In genomic region chr7:67234797-67235196, GRCm38 (mm10) we compare ENCODE assay signal across 11 mouse cellular contexts. TPM values are rescaled to one million over a fixed set of nuclear protein-coding genes. Genes with fewer than 3 reads are reported as not detected.
DNase-seq lines count a peak whose midpoint lies in the region; TF ChIP-seq lines count a peak whose summit lies in the region.
"Had no signal": no experiment of that assay in that cellular context is flagged by ENCODE, and none has a peak within 500 bp of the region (broad histone marks: within the 10 kb centered on the region; RNA-seq: fewer than 3 reads in every experiment).

No protein-coding gene starts in this region.

- TF ChIP-seq CTCF in layer of hippocampus, adult 2 months (conservative IDR thresholded peaks at IDR 0.05) = peak; percentile 43

- no peak overlapping the region for H3K27ac ChIP-seq in layer of hippocampus, adult 2 months
- H3K27ac ChIP-seq: hindbrain, embryonic 13.5 days; midbrain, embryonic 10.5 days; stomach, embryonic 15.5 days had no signal

- DNase-seq in adrenal gland, postnatal 14 days = peak; percentile 54
- DNase-seq in adrenal gland, postnatal 4 days (ENCODE audit: low spot score in 2 of 2) = no peak
- DNase-seq in layer of hippocampus, adult 2 months (ENCODE audit: low spot score in 2 of 2) = no peak
- DNase-seq in layer of hippocampus, adult 11-12 months (ENCODE audit: low spot score) = no peak
- peak; percentile 36 for DNase-seq in gastrocnemius, postnatal 10 days
- peak; percentile 78 for DNase-seq in heart, postnatal 4 days
- no peak for DNase-seq in retina, embryonic 14.5 days (ENCODE audit: low spot score)
- no peak for DNase-seq in T-cell, adult 2 months (ENCODE audit: low spot score)

- no peak overlapping the region for H3K4me3 ChIP-seq in layer of hippocampus, adult 2 months
- H3K4me3 ChIP-seq: hindbrain, embryonic 13.5 days; midbrain, embryonic 10.5 days; stomach, embryonic 15.5 days had no signal

RNA-seq across cellular contexts. Expression of gene Lysmd4, which starts 12.5 kb away (rescaled TPM):
- 9.3 and 13.1 TPM in 2 replicates for total RNA-seq in adrenal gland, postnatal 14 days (2021)
- total RNA-seq in adrenal gland, postnatal 4 days (2021) = 10 to 100 TPM; 13.8 to 16.9 TPM
- total RNA-seq in layer of hippocampus, adult 2 months (2021) = 10 to 100 TPM; 33.7 to 34.7 TPM
- 10 to 100 TPM; 12.3 to 14.5 TPM for total RNA-seq in gastrocnemius, postnatal 10 days (2021)
- total RNA-seq in heart, postnatal 4 days (2021) = 10 to 100 TPM; 14.2 to 14.4 TPM

Comparison
In these comparisons a context has a peak if more than half of its experiments do, and no peak if none do; other contexts are left out.
1. DNase-seq: peak in adrenal gland, postnatal 14 days (single experiment), gastrocnemius, postnatal 10 days (single experiment) and heart, postnatal 4 days (single experiment); none in adrenal gland, postnatal 4 days (0 of 2), layer of hippocampus, adult 2 months (0 of 2), layer of hippocampus, adult 11-12 months (single experiment), retina, embryonic 14.5 days (single experiment) and T-cell, adult 2 months (single experiment).